Mouse (Mus musculus): Measurements from ENCODE around the gene Pmf1. TPM values are rescaled to one million over a fixed set of nuclear protein-coding genes. Genes with fewer than 3 reads are reported as not detected.
"Not testable (repeated sequence)": the region's sequence is repeated elsewhere in the genome, so short reads cannot be mapped to it uniquely, and the experiment has no call there.

The Pmf1 gene
- polyA plus RNA-seq, 1 experiment from 2014 or later = 97.5 TPM

DNA sequence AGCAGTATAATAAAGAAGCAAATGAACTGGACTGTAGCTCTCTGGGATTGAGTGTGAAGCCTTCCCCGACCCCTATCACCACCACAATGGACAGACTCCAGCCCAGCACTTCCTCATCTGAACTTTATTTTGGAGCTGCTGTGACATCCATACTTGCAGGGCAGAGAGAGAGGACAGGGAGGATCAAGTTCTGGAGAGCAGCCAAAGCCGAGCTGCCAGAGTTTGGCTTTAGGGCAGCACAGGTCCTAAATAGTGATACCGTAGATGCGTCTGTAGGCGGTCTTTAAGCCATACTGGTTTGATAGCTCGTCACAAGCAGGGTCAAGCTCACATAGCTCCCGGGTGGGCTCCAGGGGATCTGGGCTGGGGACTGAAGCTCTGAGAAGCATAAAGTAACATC lies 41.6 kb downstream of the Pmf1 start:
- not testable (repeated sequence) for H3K4me1 ChIP-seq (replicated peaks; ENCODE audit: insufficient read depth, low read length); H3K4me3 ChIP-seq (replicated peaks; ENCODE audit: low read depth, low read length); H3K27me3 ChIP-seq (ENCODE audit: insufficient read depth, low read length); DNase-seq (ENCODE audit: low spot score); H3K27ac ChIP-seq; H3K4me2 ChIP-seq (ENCODE audit: low read length); H3K36me3 ChIP-seq (ENCODE audit: insufficient read depth, low read length); H3K9ac ChIP-seq (ENCODE audit: low read depth, low read length); ATAC-seq (replicated peaks; ENCODE audit: low FRiP score, low read depth); H3K9me3 ChIP-seq (replicated peaks; ENCODE audit: low read length)
- WGBS = 78% methylated on average over 7 of the region's 7 CpGs

DNA sequence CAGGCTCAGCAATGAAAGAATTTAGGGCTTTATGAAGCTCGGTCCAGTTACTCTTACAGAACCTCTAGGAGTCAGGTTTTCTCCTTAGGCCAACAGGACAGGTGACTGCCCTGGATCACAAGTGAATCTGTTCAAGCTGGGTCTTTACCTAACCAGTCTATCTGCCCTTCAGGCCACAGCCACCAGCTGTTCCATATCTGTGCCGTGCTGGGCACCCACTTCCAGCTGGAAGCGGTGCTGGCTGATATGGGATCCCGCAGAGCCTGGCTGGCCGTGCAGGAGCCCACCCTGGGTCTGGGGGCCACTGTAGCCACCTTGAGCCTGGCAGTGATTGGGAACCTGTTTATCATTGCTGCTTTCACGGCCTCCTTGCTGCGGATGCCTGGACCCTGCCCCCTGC lies 42.6 kb downstream of the Pmf1 start:
- H3K27me3 ChIP-seq (ENCODE audit: insufficient read depth, low read length); H3K4me3 ChIP-seq (replicated peaks; ENCODE audit: low read depth, low read length); H3K27ac ChIP-seq; H3K4me1 ChIP-seq (replicated peaks; ENCODE audit: insufficient read depth, low read length); DNase-seq (ENCODE audit: low spot score); H3K36me3 ChIP-seq (ENCODE audit: insufficient read depth, low read length); H3K9me3 ChIP-seq (replicated peaks; ENCODE audit: low read length); H3K4me2 ChIP-seq (ENCODE audit: low read length); H3K9ac ChIP-seq (ENCODE audit: low read depth, low read length); ATAC-seq (replicated peaks; ENCODE audit: low FRiP score, low read depth): not testable (repeated sequence)
- WGBS = 49% methylated on average over 3 of the region's 7 CpGs

DNA sequence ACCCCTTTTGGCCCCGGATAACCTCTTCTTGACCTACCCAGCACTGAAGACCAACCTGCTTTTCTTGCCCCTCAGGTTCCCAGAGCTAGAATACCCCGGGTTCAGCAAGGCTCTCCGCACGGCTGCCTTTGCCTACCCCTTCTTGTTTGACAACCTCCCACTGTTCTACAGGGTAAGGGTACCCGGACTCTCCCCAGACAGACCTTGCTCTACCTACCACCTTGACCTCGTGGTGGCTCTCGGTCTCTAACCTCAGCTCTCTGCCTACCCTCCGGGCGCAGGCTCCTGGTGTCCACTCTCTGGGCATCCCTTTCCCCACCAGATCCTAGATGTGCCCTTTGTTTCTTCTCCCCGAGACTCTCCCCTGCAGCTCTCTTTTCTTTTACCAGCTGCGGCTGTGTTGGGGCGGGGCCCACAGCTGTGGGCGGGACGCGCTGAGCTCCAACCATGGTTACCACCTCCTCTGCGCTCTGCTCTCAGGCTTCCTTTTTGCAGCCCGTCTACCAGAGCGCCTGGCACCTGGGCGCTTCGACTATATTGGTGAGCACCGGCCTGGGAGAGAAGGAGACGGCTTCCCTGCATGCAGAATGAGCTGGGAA lies 43.2 kb downstream of the Pmf1 start:
- H3K4me1 ChIP-seq (replicated peaks; ENCODE audit: insufficient read depth, low read length); H3K9ac ChIP-seq (ENCODE audit: low read depth, low read length); H3K9me3 ChIP-seq (replicated peaks; ENCODE audit: low read length); H3K27ac ChIP-seq; H3K27me3 ChIP-seq (ENCODE audit: insufficient read depth, low read length); H3K4me3 ChIP-seq (replicated peaks; ENCODE audit: low read depth, low read length); H3K36me3 ChIP-seq (ENCODE audit: insufficient read depth, low read length): not testable (repeated sequence)
- ATAC-seq (replicated peaks; ENCODE audit: low FRiP score, low read depth) = peak; percentile 64
- peak overlapping the region; percentile 37 for H3K4me2 ChIP-seq (ENCODE audit: low read length)
- peak; percentile 17 for DNase-seq (ENCODE audit: low spot score)
- WGBS = 10% methylated on average over 20 of the region's 22 CpGs

DNA sequence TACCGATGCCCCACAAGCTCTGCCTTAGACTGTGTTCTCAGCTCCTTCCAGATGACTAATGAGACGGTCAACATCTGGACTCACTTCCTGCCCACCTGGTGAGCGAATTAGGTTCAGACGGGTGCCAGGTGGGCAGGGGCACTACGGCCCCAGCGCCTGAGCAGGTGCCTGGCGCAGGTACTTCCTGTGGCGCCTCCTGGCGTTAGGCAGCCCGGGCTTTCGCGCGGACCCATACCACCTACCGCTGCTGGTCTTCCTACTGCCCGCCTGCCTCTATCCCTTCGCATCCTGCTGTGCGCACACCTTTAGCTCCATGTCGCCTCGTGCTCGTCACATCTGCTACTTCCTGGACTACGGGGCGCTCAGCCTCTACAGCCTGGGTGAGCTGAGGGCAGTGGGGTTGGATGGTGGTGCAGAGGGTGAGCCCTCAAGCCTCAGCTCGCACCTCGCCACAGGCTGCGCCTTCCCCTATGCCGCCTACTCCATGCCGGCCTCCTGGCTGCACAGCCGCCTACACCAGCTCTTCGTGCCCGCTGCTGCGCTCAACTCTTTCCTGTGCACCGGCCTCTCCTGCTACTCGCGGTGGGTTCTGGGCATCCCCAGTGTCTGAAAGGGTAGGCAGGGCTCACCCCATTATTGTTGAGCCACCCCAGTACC lies 44.3 kb downstream of the Pmf1 start:
- TF ChIP-seq CTCF (IDR thresholded peaks at IDR 0.05; ENCODE audit: low read depth) = no peak
- H3K4me2 ChIP-seq (ENCODE audit: low read length) = no peak overlapping the region
- peaks cover 3% of the 10 kb centered on the region; the same call in 1 of the 2 replicates for H3K27me3 ChIP-seq (ENCODE audit: insufficient read depth, low read length)
- no peaks in the 10 kb centered on the region for H3K9me3 ChIP-seq (replicated peaks; ENCODE audit: low read length)
- H3K4me1 ChIP-seq (replicated peaks; ENCODE audit: insufficient read depth, low read length) = no peaks in the 10 kb centered on the region
- H3K9ac ChIP-seq (ENCODE audit: low read depth, low read length) = no peak overlapping the region
- no peak overlapping the region for H3K27ac ChIP-seq
- DNase-seq (ENCODE audit: low spot score) = no peak
- peaks cover 10% of the 10 kb centered on the region for H3K36me3 ChIP-seq (ENCODE audit: insufficient read depth, low read length)
- WGBS = 47% methylated on average over 34 of the region's 34 CpGs
- no peak overlapping the region for H3K4me3 ChIP-seq (replicated peaks; ENCODE audit: low read depth, low read length)
- ATAC-seq (replicated peaks; ENCODE audit: low FRiP score, low read depth) = no peak

GRCm38 (mm10) chr3:88364337-88364736 lies 45.8 kb downstream of the Pmf1 start, which contains the start of gene Paqr6:
Gene Paqr6, plus strand, starts transcription at chr3:88364584.
- Histone ChIP-seq H3K9me3 (replicated peaks; ENCODE audit: low read length) (no peaks in the 10 kb centered on the region), H3K4me2 (ENCODE audit: low read length) (peak within 1 kb of the TSS; percentile 38), H3K36me3 (ENCODE audit: insufficient read depth, low read length) (peaks cover 25% of the 10 kb centered on the region), H3K9ac (ENCODE audit: low read depth, low read length) (no peak within 1 kb of the TSS), H3K4me3 (replicated peaks; ENCODE audit: low read depth, low read length) (peak within 1 kb of the TSS; percentile 17; the same call in 1 of the 2 replicates), H3K4me1 (replicated peaks; ENCODE audit: insufficient read depth, low read length) (no peaks in the 10 kb centered on the region), H3K27me3 (ENCODE audit: insufficient read depth, low read length) (peaks cover 3% of the 10 kb centered on the region; the same call in 1 of the 2 replicates), H3K27ac (peak within 1 kb of the TSS; percentile 5; the same call in 1 of the 2 replicates)
- ATAC-seq (replicated peaks; ENCODE audit: low FRiP score, low read depth) (0 out of 2 replicates have a peak, but pooled peaks have one; percentile 8), DNase-seq (ENCODE audit: low spot score) (peak; percentile 72)
- WGBS = under 1% methylated on average over 16 of the region's 16 CpGs
- TF ChIP-seq CTCF (IDR thresholded peaks at IDR 0.05; ENCODE audit: low read depth) = no peak

GRCm38 (mm10) chr3:88363700-88364099 lies 46.4 kb downstream of the Pmf1 start:
- no peak overlapping the region for H3K4me2 ChIP-seq (ENCODE audit: low read length)

More at GRCm38 (mm10) chr3:88363700-88364099, 46.4 kb downstream of the Pmf1 start:
- ATAC-seq (replicated peaks; ENCODE audit: low FRiP score, low read depth) = no peak
- Histone ChIP-seq H3K4me1 (replicated peaks; ENCODE audit: insufficient read depth, low read length) (no peaks in the 10 kb centered on the region), H3K27me3 (ENCODE audit: insufficient read depth, low read length) (peaks cover 3% of the 10 kb centered on the region; the same call in 1 of the 2 replicates), H3K4me3 (replicated peaks; ENCODE audit: low read depth, low read length) (no peak overlapping the region), H3K9ac (ENCODE audit: low read depth, low read length) (no peak overlapping the region), H3K36me3 (ENCODE audit: insufficient read depth, low read length) (peaks cover 32% of the 10 kb centered on the region), H3K27ac (no peak overlapping the region), H3K9me3 (replicated peaks; ENCODE audit: low read length) (no peaks in the 10 kb centered on the region)
- 57% methylated on average over 4 of the region's 4 CpGs for WGBS
- DNase-seq (ENCODE audit: low spot score) = no peak
- no peak for TF ChIP-seq CTCF (IDR thresholded peaks at IDR 0.05; ENCODE audit: low read depth)

Measured in kidney, postnatal 0 days (tissue).